Mouse (Mus musculus) forebrain, postnatal 0 days (tissue): Measurements from ENCODE around the gene Jag1. TPM values are rescaled to one million over a fixed set of nuclear protein-coding genes. Genes with fewer than 3 reads are reported as not detected.

Experiments used
- ATAC-seq: fragments of 200-750 bp; cut with Nextera tagmentation; 2 replicates; pipeline ENCODE4 v1.8.0; 2017; ENCODE audit warnings: mild to moderate bottlenecking, moderate library complexity
- DNase-seq: peaks from one replicate; pipeline ENCODE4 v3.0.0-alpha.2; 2015
- H3K27ac ChIP-seq: fragments of 300-500 bp; sonication (generic); 2 replicates; pipeline ENCODE4 v1.5.1; 2014; ENCODE audit warnings: low read depth, mild to moderate bottlenecking, antibody characterized with exemption, low read length, moderate library complexity, mixed read lengths
- H3K27me3 ChIP-seq: fragments of 300-500 bp; sonication (generic); 2 replicates; pipeline ENCODE4 v1.6.1; 2014; ENCODE audit warnings: mild to moderate bottlenecking, low read length, mixed read lengths; ENCODE audit not compliant: insufficient read depth
- H3K36me3 ChIP-seq: fragments of 300-500 bp; sonication (generic); 2 replicates; pipeline ENCODE4 v1.6.1; 2014; ENCODE audit warnings: mild to moderate bottlenecking, moderate library complexity; ENCODE audit not compliant: insufficient read depth
- H3K4me1 ChIP-seq: fragments of 300-500 bp; sonication (generic); 2 replicates; pipeline ENCODE4 v1.6.1; 2014; ENCODE audit warnings: antibody characterized with exemption; ENCODE audit not compliant: insufficient read depth
- H3K4me2 ChIP-seq: fragments of 300-500 bp; sonication (generic); 2 replicates; pipeline ENCODE4 v1.6.1; 2014; ENCODE audit warnings: low read depth, mild to moderate bottlenecking, moderate library complexity
- H3K4me3 ChIP-seq: fragments of 300-500 bp; sonication (generic); 2 replicates; pipeline ENCODE4 v1.5.1; 2014; ENCODE audit warnings: low read depth, low read length, mixed read lengths
- H3K9ac ChIP-seq: fragments of 300-500 bp; sonication (generic); 2 replicates; pipeline ENCODE4 v1.6.1; 2014; ENCODE audit warnings: mild to moderate bottlenecking
- H3K9me3 ChIP-seq: fragments of 300-500 bp; sonication (generic); 2 replicates; pipeline ENCODE4 v1.6.1; 2016; ENCODE audit warnings: low read length
- CTCF ChIP-seq: sonication (generic); IDR thresholded peaks from 2 replicates; pipeline ENCODE4 v1.5.1; 2016; ENCODE audit warnings: antibody characterized with exemption, control low read depth, low read depth
- WGBS: fragments of 180-500 bp; shearing (Covaris S2); extraction: QIAGEN DNeasy Blood & Tissue Kit; methylation state at CpG from one replicate; pipeline ENCODE4 v1.1.7; 2014; 5-methylcytosine and 5-hydroxymethylcytosine counted together
- polyA plus RNA-seq: library from polyadenylated mRNA; unstranded; fragments of >200 nt; fragmentation: Nextera tagmentation; extraction: Ambion mirVana; gene quantifications from 2 replicates; pipeline ENCODE4 v1.2.1, GENCODE M21; 2015
- total RNA-seq: library from RNA; depleted of rRNA; stranded (reverse); fragments of >200 nt; gene quantifications from 2 replicates; pipeline ENCODE4 v1.2.3, GENCODE M21; 2014

Jag1 gene
- total and polyA plus RNA-seq, 2 experiments from 2014 or later = 4.1 to 10.3 TPM

DNA sequence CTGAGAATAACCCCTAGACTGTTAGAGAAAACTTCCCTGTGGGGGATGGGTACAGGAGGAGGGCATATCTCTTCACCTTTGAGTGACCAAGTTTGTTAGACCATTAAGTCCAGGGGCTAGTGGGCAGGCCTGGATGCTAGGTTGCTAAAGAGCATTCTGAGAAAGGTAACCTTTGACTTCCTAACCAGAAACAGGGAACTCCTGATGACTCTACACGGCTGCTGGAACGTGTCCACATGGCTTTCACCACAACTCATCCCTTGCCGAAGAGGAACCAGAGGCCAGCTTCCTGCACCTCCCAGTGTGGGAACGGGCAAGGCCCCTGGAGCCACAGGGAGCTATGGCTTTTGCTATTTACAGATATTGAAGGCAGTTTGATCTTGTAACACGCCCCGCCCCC, 36.0 kb downstream of the Jag1 start:
- Histone ChIP-seq H3K27ac (no peak overlapping the region), H3K9me3 (no peaks in the 10 kb centered on the region), H3K4me1 (no peaks in the 10 kb centered on the region), H3K27me3 (no peaks in the 10 kb centered on the region), H3K4me3 (no peak overlapping the region), H3K36me3 (peaks cover 4% of the 10 kb centered on the region; the same call in 1 of the 2 replicates), H3K4me2 (no peak overlapping the region), H3K9ac (no peak overlapping the region)
- DNase-seq (no peak), ATAC-seq (no peak)
- no peak for TF ChIP-seq CTCF
- 89% methylated on average over 6 of the region's 6 CpGs for WGBS

DNA sequence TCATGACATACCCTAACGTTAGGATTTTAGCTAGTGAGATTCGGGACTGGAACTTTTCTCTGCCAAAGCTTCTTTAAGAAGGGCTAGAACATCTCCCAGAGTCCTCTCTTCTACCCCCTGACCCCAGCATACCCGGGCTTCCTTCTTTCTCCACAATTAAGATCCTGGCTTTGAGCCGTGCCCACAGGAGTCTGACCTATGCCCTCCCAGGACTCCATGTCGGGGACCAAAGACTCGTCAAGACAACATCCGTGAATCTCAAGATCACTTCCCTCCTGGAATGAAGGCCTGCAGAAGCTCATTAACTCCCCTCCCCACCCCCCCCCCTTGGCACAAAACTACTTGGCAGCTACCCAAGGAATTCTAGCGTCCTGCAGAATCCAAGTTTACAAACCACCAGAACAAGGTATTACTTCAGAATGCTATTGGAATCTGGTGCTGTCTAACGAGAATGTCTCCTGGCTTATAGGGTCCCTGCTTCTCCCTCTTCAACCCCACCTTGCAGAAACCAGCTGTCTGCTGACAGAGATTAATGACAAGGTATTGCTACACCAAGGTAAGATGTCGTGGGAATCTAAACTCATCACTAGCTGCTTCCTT, 36.6 kb downstream of the Jag1 start:
- no peaks in the 10 kb centered on the region for H3K9me3 ChIP-seq
- no peak for TF ChIP-seq CTCF
- no peak overlapping the region for H3K4me2 ChIP-seq
- no peaks in the 10 kb centered on the region for H3K4me1 ChIP-seq
- no peak for DNase-seq
- no peaks in the 10 kb centered on the region for H3K27me3 ChIP-seq
- WGBS = 23% methylated on average over 10 of the region's 10 CpGs
- peaks cover 4% of the 10 kb centered on the region; the same call in 1 of the 2 replicates for H3K36me3 ChIP-seq
- no peak for ATAC-seq
- no peak overlapping the region for H3K27ac ChIP-seq
- H3K9ac ChIP-seq = no peak overlapping the region
- no peak overlapping the region for H3K4me3 ChIP-seq

DNA sequence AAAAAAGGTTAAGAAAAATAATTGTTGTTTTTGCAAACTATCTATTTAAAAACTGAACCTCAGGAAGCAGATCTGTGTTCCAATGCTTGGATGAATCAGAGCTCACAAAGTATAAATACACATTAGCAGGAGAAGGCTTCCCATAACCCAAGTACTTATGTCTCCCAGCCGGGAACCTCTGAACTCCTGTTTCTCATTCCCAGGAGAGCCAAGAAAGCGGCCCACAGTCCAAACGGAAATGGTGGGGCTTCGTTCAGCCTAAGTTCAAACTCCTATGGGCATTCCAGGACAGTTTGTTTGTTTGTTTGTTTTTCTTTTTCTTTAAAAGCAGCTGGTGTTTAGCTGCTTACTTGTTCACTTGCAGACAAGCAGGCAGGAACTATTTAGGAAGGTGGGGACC, 37.7 kb downstream of the Jag1 start:
- DNase-seq (no peak), ATAC-seq (no peak)
- H3K27ac ChIP-seq = no peak overlapping the region
- no peak overlapping the region for H3K4me3 ChIP-seq
- 75% methylated on average over 4 of the region's 4 CpGs for WGBS
- no peak for TF ChIP-seq CTCF
- no peaks in the 10 kb centered on the region for H3K9me3 ChIP-seq
- H3K9ac ChIP-seq = no peak overlapping the region
- H3K4me1 ChIP-seq = no peaks in the 10 kb centered on the region
- peaks cover 3% of the 10 kb centered on the region; the same call in 1 of the 2 replicates for H3K36me3 ChIP-seq
- H3K27me3 ChIP-seq = no peaks in the 10 kb centered on the region
- no peak overlapping the region for H3K4me2 ChIP-seq

DNA sequence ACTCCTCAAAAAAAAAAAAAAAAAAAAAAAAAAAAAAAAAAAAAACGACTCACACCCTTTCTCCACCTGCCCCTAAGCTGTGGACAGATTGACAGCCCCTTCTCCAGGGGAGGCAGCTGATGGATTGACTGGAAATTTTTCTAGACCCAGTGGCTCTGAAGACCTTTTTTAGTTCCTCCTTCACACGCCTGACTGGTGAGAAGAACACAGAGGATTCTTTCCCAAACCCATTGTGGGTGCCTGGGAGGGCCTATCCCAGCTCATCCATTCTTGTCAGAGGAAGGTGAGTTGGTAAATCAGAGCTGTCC, 42.2 kb downstream of the Jag1 start:
- Histone ChIP-seq H3K9ac (no peak overlapping the region), H3K36me3 (no peaks in the 10 kb centered on the region), H3K9me3 (no peaks in the 10 kb centered on the region), H3K4me3 (no peak overlapping the region), H3K4me2 (no peak overlapping the region), H3K4me1 (no peaks in the 10 kb centered on the region), H3K27me3 (no peaks in the 10 kb centered on the region), H3K27ac (no peak overlapping the region)
- no peak for DNase-seq
- TF ChIP-seq CTCF = no peak
- ATAC-seq = no peak
- WGBS = 34% methylated on average over 2 of the region's 2 CpGs

DNA sequence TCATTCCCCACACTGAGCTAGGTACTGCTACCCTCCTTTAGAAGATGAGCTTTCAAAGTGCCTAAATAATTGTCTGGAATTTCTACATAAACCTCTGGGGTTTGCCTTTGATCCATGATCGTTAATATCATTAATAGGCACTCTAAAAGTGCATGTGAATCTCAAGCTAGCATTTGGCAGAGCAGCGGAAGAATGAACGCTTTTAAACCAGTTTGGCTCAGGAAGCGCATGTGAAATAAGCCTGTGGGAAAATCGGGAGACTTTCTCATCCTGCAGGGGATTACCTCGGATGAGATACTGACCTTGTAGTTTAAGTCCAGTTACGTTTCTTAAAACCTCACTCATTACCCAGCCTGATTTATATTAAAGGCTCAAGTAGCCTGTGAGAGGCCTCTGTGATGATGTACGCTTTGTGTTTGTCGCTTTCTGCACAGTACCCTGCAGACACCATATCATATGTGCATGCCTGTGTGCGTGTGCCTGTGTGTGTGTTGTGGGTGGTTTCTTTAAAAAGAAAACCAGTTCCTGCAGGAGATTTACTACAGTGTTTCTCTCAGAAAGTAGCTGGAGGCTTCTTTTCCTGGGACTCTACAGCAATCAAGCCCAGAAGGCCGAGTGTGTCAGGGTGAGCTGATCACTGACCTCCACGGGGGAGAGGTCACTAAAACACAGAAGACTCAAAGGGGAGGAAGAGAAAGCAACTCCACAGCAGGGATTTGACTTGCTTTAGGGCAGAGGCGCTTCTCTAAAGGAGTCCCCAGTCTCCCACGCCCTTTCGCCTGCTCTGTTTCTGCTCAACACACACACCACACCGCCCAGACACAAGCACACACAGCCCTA, 42.8 kb downstream of the Jag1 start:
- H3K27me3 ChIP-seq = no peaks in the 10 kb centered on the region
- no peak overlapping the region for H3K9ac ChIP-seq
- no peaks in the 10 kb centered on the region for H3K9me3 ChIP-seq
- ATAC-seq (no peak), DNase-seq (peak; percentile 31)
- H3K4me2 ChIP-seq = no peak overlapping the region
- WGBS = 28% methylated on average over 16 of the region's 16 CpGs
- no peaks in the 10 kb centered on the region for H3K36me3 ChIP-seq
- no peak for TF ChIP-seq CTCF
- no peak overlapping the region for H3K4me3 ChIP-seq
- H3K27ac ChIP-seq = no peak overlapping the region
- no peaks in the 10 kb centered on the region for H3K4me1 ChIP-seq

DNA sequence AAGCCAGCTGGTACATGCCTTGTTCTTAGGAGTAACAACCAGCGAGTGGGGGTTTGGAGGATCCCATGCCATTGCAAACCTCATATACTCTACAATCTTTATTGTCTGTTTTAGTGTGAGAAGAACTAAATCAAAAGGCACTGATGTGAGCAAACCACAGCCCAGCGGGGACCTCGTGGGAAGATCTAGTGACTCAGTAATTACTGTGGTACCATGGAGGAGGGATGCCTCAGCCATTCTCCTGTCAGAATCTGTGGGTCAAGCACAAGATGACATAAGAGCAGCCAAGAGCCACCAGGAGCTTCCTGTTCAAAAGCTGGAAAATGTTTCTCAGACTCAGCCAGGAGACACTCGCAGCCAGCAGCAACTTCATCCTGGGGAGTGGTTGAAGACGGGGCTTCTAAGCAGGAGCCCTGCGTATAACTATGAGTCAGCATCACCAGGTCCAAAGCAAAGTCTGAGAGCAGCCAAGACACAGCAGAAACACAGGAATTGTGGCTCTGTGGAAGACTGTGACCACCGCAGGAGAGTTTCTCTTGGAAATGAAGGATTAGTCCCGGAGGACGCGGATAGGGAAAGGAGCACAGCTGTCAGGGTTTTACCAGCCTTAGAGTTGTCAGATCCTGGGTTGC, 48.8 kb downstream of the Jag1 start:
- WGBS = 76% methylated on average over 10 of the region's 10 CpGs

DNA sequence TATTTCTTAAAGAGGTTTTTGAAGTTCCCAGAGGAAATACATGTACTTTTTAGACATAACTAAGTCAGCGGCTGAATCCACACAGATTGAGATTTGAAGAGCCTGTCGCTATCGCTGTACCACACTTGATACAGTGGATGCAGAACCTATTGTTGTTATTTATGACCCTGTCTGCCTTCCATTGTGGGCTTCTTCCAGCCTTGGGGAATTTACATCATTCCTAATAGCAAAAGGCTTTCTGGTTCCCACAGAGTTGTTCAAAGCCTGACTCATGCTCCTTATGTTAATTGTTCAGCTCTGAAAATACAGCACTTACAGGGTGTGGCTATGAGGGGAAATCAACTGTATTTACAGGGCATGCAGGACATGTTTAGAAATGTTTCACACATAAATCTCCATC, 51.9 kb downstream of the Jag1 start:
- Histone ChIP-seq H3K4me3 (no peak overlapping the region), H3K36me3 (no peaks in the 10 kb centered on the region), H3K9ac (no peak overlapping the region), H3K27ac (no peak overlapping the region), H3K4me2 (no peak overlapping the region), H3K9me3 (no peaks in the 10 kb centered on the region), H3K27me3 (no peaks in the 10 kb centered on the region), H3K4me1 (no peaks in the 10 kb centered on the region)
- DNase-seq (no peak), ATAC-seq (no peak)
- 59% methylated on average over 3 of the region's 3 CpGs for WGBS
- no peak for TF ChIP-seq CTCF

More for the DNA sequence above, 48.8 kb downstream of the Jag1 start:
- no peak overlapping the region for H3K27ac ChIP-seq
- H3K4me2 ChIP-seq = no peak overlapping the region
- H3K9me3 ChIP-seq = no peaks in the 10 kb centered on the region
- ATAC-seq (no peak), DNase-seq (no peak)
- no peaks in the 10 kb centered on the region for H3K36me3 ChIP-seq
- no peak overlapping the region for H3K9ac ChIP-seq
- H3K27me3 ChIP-seq = no peaks in the 10 kb centered on the region
- no peaks in the 10 kb centered on the region for H3K4me1 ChIP-seq
- no peak for TF ChIP-seq CTCF
- no peak overlapping the region for H3K4me3 ChIP-seq
